Mouse (Mus musculus): ENCODE results near the gene S100a6.
A peak's percentile ranks its signal among the peaks of the same experiment; 100 is the strongest.

The S100a6 gene

GRCm38 (mm10) chr3:90626266-90627021 lies 13.8 kb downstream of the S100a6 start:
- no peak for DNase-seq (ENCODE audit: low spot score in 2 of 2)

GRCm38 (mm10) chr3:90627366-90627765 lies 14.7 kb downstream of the S100a6 start:
- DNase-seq (ENCODE audit: low spot score in 2 of 2), result no peak

- DNase-seq (ENCODE audit: low spot score in 2 of 2), result peak in 1 of 2 experiments; percentile 35
Measured at GRCm38 (mm10) chr3:90627807-90628206, 15.1 kb downstream of the S100a6 start.

- no peak for DNase-seq (ENCODE audit: low spot score in 2 of 2)
Measured at GRCm38 (mm10) chr3:90629298-90629697, 16.6 kb downstream of the S100a6 start.

GRCm38 (mm10) chr3:90631984-90632383 lies 19.3 kb downstream of the S100a6 start:
- no peak for DNase-seq (ENCODE audit: low spot score in 2 of 2)

GRCm38 (mm10) chr3:90638511-90639275 lies 26.0 kb downstream of the S100a6 start:
- DNase-seq (ENCODE audit: low spot score in 2 of 2), result no peak

GRCm38 (mm10) chr3:90639511-90640154 lies 27.0 kb downstream of the S100a6 start:
- peak; percentile 33 to 53 for DNase-seq (ENCODE audit: low spot score in 2 of 2)

- DNase-seq (ENCODE audit: low spot score in 2 of 2), result no peak
Measured at GRCm38 (mm10) chr3:90640981-90641380, 28.3 kb downstream of the S100a6 start.

GRCm38 (mm10) chr3:90644220-90644619 lies 31.5 kb downstream of the S100a6 start:
- DNase-seq (ENCODE audit: low spot score in 2 of 2), result peak; percentile 17 to 19

GRCm38 (mm10) chr3:90647291-90647690 lies 34.6 kb downstream of the S100a6 start:
- DNase-seq (ENCODE audit: low spot score in 2 of 2), result no peak

- DNase-seq (ENCODE audit: low spot score in 2 of 2), result no peak
Measured at GRCm38 (mm10) chr3:90648981-90649380, 36.3 kb downstream of the S100a6 start.

GRCm38 (mm10) chr3:90649832-90650231 lies 37.1 kb downstream of the S100a6 start:
- DNase-seq (ENCODE audit: low spot score in 2 of 2), result no peak

GRCm38 (mm10) chr3:90652878-90653508 lies 40.3 kb downstream of the S100a6 start:
- DNase-seq (ENCODE audit: low spot score in 2 of 2), result peak; percentile 28 to 49

GRCm38 (mm10) chr3:90653717-90654116 lies 41.0 kb downstream of the S100a6 start, which contains the start of gene S100a7a:
S100a7a (plus strand) TSS chr3:90654017.
- DNase-seq (ENCODE audit: low spot score in 2 of 2), result no peak

- DNase-seq (ENCODE audit: low spot score in 2 of 2), result no peak
Measured at GRCm38 (mm10) chr3:90657405-90657804, 44.7 kb downstream of the S100a6 start.

- peak in 1 of 2 experiments; percentile 12 for DNase-seq (ENCODE audit: low spot score in 2 of 2)
Measured at GRCm38 (mm10) chr3:90659364-90660044, 46.8 kb downstream of the S100a6 start.

GRCm38 (mm10) chr3:90664219-90664618 lies 51.5 kb downstream of the S100a6 start:
- DNase-seq (ENCODE audit: low spot score in 2 of 2), result no peak

- DNase-seq (ENCODE audit: low spot score in 2 of 2), result peak in 1 of 2 experiments; percentile 40
Measured at GRCm38 (mm10) chr3:90668846-90669245, 56.2 kb downstream of the S100a6 start, which contains the start of gene S100a8. S100a8 (plus strand) TSS chr3:90668978.
